Comparison of ENCODE assay signal across 26 mouse cellular contexts in genomic region chr9:95747298-95747697, GRCm38 (mm10). TPM values are rescaled to one million over a fixed set of nuclear protein-coding genes. Genes with fewer than 3 reads are reported as not detected.
DNase-seq lines count a peak whose midpoint lies in the region; ATAC-seq and TF ChIP-seq lines count a peak whose summit lies in the region.
"Had no signal": no experiment of that assay in that cellular context is flagged by ENCODE, and none has a peak within 500 bp of the region (broad histone marks: within the 10 kb centered on the region; RNA-seq: fewer than 3 reads in every experiment).

No protein-coding gene starts in this region.

- H3K27ac ChIP-seq in heart, adult 2 months, result no peak overlapping the region
- no peak overlapping the region for H3K27ac ChIP-seq in kidney, embryonic 15.5 days
- H3K27ac ChIP-seq: forebrain, embryonic 10.5 days; forebrain, embryonic 13.5 days; heart, embryonic 15.5 days; hindbrain, embryonic 10.5 days; hindbrain, embryonic 13.5 days had no signal

- peaks cover 2% of the 10 kb centered on the region; the same call in 1 of the 2 replicates for H3K27me3 ChIP-seq in heart, adult 2 months (ENCODE audit: control insufficient read depth, insufficient read depth, low read length)
- H3K27me3 ChIP-seq in kidney, embryonic 15.5 days, result peaks cover 37% of the 10 kb centered on the region
- H3K27me3 ChIP-seq in megakaryocyte, embryonic 14.5 days (replicated peaks), result peaks cover 6% of the 10 kb centered on the region

- no peak for TF ChIP-seq EP300 in heart, adult 2 months (IDR thresholded peaks at IDR 0.05; ENCODE audit: insufficient read depth, low read depth, low read length)

- H3K9me3 ChIP-seq in kidney, embryonic 15.5 days (replicated peaks), result no peaks in the 10 kb centered on the region
- H3K9me3 ChIP-seq in megakaryocyte, embryonic 14.5 days, result no peaks in the 10 kb centered on the region
- H3K9me3 ChIP-seq: forebrain, embryonic 10.5 days; forebrain, embryonic 13.5 days; heart, embryonic 12.5 days; heart, embryonic 15.5 days; hindbrain, embryonic 10.5 days; hindbrain, embryonic 13.5 days had no signal

- intact Hi-C loops in heart, adult 2 months (cut with DNase I), result no loop called here

- TF ChIP-seq CTCF in heart, adult 2 months (IDR thresholded peaks at IDR 0.05), result no peak

- 72% methylated on average over 5 of the region's 5 CpGs for WGBS in heart, adult 2 months
- 82% methylated on average over 5 of the region's 5 CpGs for whole genome bisulfite sequencing in kidney, embryonic 15.5 days

- H3K36me3 ChIP-seq in heart, adult 2 months (ENCODE audit: control insufficient read depth, insufficient read depth, low read length), result no peaks in the 10 kb centered on the region; the same call in 1 of the 2 replicates
- no peaks in the 10 kb centered on the region for H3K36me3 ChIP-seq in kidney, embryonic 15.5 days
- peaks cover 11% of the 10 kb centered on the region for H3K36me3 ChIP-seq in megakaryocyte, embryonic 14.5 days (replicated peaks; ENCODE audit: low read length)
- H3K36me3 ChIP-seq: forebrain, embryonic 10.5 days; heart, embryonic 12.5 days; heart, embryonic 15.5 days; hindbrain, embryonic 10.5 days; hindbrain, embryonic 13.5 days had no signal

- no peak overlapping the region for H3K9ac ChIP-seq in heart, adult 2 months (ENCODE audit: low read depth, low read length)
- H3K9ac ChIP-seq in kidney, embryonic 15.5 days, result no peak overlapping the region
- H3K9ac ChIP-seq: forebrain, embryonic 13.5 days; heart, embryonic 12.5 days; heart, embryonic 15.5 days; hindbrain, embryonic 13.5 days had no signal

- H3K4me2 ChIP-seq in kidney, embryonic 15.5 days, result no peak overlapping the region
- H3K4me2 ChIP-seq: forebrain, embryonic 13.5 days; heart, embryonic 12.5 days; heart, embryonic 15.5 days; hindbrain, embryonic 13.5 days had no signal

- no peak overlapping the region for H3K4me3 ChIP-seq in heart, adult 2 months
- no peak overlapping the region for H3K4me3 ChIP-seq in kidney, embryonic 15.5 days (replicated peaks)
- peak overlapping the region; percentile 76 for H3K4me3 ChIP-seq in megakaryocyte, embryonic 14.5 days (replicated peaks)
- H3K4me3 ChIP-seq: forebrain, embryonic 10.5 days; forebrain, embryonic 13.5 days; heart, embryonic 12.5 days; heart, embryonic 15.5 days; hindbrain, embryonic 10.5 days; hindbrain, embryonic 13.5 days had no signal

- H3K4me1 ChIP-seq in heart, adult 2 months (ENCODE audit: control insufficient read depth, insufficient read depth, low read length), result peaks cover 2% of the 10 kb centered on the region; the same call in 1 of the 2 replicates
- H3K4me1 ChIP-seq in kidney, embryonic 15.5 days, result peaks cover 17% of the 10 kb centered on the region
- peaks cover 63% of the 10 kb centered on the region for H3K4me1 ChIP-seq in megakaryocyte, embryonic 14.5 days

- H3K79me2 ChIP-seq in heart, adult 2 months (replicated peaks; ENCODE audit: control insufficient read depth, insufficient read depth, low read length), result peaks cover 4% of the 10 kb centered on the region; the same call in 1 of the 2 replicates

- peak; percentile 35 for DNase-seq in heart, adult 11 months
- DNase-seq in heart, adult 2 months, result no peak
- DNase-seq in kidney, adult 8-10 months, result peak; percentile 36 to 45
- peak; percentile 25 to 53 for DNase-seq in kidney, postnatal 36 days
- DNase-seq in kidney, postnatal 4 days, result no peak
- DNase-seq: adrenal gland, postnatal 10 days; adrenal gland, postnatal 36 days; cerebellum, adult 18-20 months; cerebellum, adult 9-10 months; cerebellum, postnatal 14 days; gastrocnemius, postnatal 10 days; gastrocnemius, postnatal 36 days; heart, postnatal 10 days; heart, postnatal 36 days had no signal

- ATAC-seq in kidney, embryonic 15.5 days (replicated peaks; ENCODE audit: low FRiP score), result no peak
- ATAC-seq in megakaryocyte, adult 5-6 weeks (ENCODE audit: poor library complexity, severe bottlenecking), result no peak
- ATAC-seq: activated CD4-positive, CD25-positive, alpha-beta regulatory T cell, adult 4 months; forebrain, embryonic 13.5 days; forebrain, embryonic 16.5 days had no signal

- no peak for TF ChIP-seq POLR2A in heart, adult 2 months (IDR thresholded peaks at IDR 0.05; ENCODE audit: insufficient read depth, low read depth, low read length)

RNA-seq across cellular contexts. Expression of gene Trpc1, which starts 2.9 kb away (rescaled TPM):
- 1 to 10 TPM; 6.8 to 7.0 TPM for total RNA-seq in heart, adult 2 months (2021)
- 2.8 and 5.4 TPM in 2 replicates for polyA plus RNA-seq in heart, adult 2 months (2012; rRNA removed)
- polyA plus RNA-seq in kidney, embryonic 15.5 days (2015; fragmentation: Nextera tagmentation; extraction: Ambion mirVana), result 3.6 and 3.9 TPM in 2 replicates
- polyA plus RNA-seq in megakaryocyte, embryonic 14.5 days (2012; ENCODE audit: insufficient read depth, low replicate concordance), result 1.4 and 14.1 TPM in 2 replicates
- 0.66 TPM in 1 of 2 replicates, not detected in the other for total RNA-seq in megakaryocyte, adult 5-6 weeks (2015)
- total RNA-seq in megakaryocyte, adult 5-6 weeks (2017), result 0.12 TPM in 1 of 2 replicates, not detected in the other
- total RNA-seq: granulocyte monocyte progenitor cell, adult 5-6 weeks had no signal

Comparison
In these comparisons a context has a peak if more than half of its experiments do, and no peak if none do; other contexts are left out.
1. DNase-seq: peak in heart, adult 11 months (single experiment), kidney, adult 8-10 months (2 of 2) and kidney, postnatal 36 days (2 of 2); none in heart, adult 2 months (0 of 2) and kidney, postnatal 4 days (0 of 2).